Mouse (Mus musculus) heart, postnatal 4 days (tissue): ENCODE measurements at regions not wholly inside any gene's neighbourhood (a gene's known extent, or its start where the extent isn't known, plus 50 kb on each side); places are given as distances from the start of the nearest gene placed in this dataset.

Experiments used
- DNase-seq: peaks from one replicate; pipeline ENCODE4 v3.0.0; 2021

DNA sequence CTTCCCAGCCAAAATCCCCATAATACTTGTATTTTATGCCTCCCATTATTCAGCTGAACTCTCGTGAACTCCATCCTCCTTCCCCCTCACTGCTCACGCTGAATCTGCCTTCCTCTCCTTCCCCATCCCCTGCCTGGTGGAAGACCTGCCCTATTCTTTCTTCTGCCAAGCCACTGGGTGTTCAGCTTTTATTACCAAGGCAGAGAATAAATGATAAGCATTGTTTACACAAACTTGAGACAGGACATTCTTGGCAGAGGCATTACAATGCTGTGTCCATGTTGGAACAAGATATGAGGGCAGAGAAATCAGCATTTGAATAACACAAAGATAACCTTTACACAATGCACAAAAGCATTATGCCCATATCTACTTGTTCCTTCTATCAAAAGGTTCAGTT, 80.2 kb downstream of the Dhrs2 start:
- DNase-seq: no peak

- peak; percentile 20 for DNase-seq
These were observed 91.8 kb downstream of the Dhrs2 start for GRCm38 (mm10) chr14:55313615-55314014.

DNA sequence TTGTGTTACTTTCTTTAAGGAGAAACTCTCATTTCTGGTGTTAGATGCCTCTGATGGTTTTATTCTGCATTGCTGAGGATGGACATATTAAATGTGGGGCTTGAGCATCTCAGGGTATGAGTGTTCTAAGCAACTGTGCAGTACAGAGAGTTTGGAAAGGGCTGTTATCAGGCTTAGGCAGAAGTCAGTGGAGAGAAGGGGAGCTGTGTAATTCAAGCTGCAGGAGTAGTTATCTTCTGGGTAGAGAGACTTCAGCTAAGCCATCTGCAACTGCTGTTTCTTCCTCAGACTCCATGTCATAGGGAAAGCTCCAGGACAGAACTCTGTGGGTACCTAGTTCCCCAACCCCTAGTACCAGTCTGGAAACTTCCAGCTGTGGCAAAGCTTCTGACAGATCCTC, 102.1 kb downstream of the Dhrs2 start:
- DNase-seq: no peak

DNA sequence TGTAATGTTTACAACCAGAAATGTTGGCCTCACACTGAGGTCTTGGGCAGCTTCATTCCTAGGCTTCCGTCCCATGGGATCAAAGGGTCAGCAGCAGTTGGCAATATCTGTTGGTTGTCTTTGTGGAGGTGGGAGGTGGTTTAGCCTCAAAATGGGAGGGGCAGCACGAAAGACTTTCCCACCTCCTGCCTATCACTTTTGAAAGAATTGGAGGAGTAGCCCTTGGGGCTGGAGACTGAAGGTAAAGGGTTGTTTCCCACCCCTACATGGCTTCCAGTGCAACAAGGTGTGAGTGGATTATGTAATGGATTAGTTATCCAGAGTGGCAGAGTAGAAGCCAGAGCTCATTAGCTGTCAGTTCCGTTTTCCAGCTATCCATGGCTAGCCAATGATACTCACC, 102.5 kb downstream of the Dhrs2 start:
- no peak for DNase-seq

GRCm38 (mm10) chr14:55333812-55334211, 112.0 kb downstream of the Dhrs2 start:
- DNase-seq: no peak

DNA sequence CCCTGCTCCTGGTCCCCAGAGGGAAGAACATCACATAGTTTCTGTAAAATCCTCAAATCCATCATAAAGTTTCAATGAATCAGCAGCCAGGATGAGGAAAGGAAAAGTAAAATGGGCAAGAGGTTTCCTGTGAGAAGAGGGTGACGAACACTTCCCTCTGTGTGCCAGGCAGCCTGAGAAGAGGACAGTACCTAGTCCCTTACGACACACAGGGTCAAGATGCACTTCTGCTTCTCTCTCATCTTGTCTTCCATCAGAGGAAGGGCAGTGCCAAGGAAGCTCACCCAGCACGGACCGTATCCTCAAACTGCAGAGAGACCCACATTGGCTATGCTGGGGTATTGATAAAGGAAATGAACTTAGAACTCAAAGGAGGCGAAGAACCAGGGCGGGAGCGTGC, 112.5 kb downstream of the Dhrs2 start:
- DNase-seq: no peak

DNA sequence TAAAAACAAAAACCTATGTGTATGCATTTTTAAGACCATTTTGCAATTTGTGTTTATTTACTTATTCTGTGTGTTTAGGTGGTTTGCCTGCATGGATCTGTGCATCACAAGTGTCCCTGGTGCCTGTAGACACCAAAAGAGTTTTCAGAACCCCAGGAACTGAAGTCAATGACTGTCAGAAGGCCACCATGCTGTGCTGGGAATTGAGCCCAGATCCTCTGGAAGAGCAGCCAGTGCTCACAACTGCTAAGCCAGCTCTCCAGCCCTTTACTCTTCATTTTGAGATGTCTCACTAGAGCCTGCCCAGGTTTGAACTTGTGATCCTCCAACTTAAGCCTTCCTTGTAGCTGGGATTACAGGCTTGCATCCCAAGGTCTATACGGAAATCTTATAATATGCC, 113.8 kb downstream of the Dhrs2 start:
- no peak for DNase-seq

DNA sequence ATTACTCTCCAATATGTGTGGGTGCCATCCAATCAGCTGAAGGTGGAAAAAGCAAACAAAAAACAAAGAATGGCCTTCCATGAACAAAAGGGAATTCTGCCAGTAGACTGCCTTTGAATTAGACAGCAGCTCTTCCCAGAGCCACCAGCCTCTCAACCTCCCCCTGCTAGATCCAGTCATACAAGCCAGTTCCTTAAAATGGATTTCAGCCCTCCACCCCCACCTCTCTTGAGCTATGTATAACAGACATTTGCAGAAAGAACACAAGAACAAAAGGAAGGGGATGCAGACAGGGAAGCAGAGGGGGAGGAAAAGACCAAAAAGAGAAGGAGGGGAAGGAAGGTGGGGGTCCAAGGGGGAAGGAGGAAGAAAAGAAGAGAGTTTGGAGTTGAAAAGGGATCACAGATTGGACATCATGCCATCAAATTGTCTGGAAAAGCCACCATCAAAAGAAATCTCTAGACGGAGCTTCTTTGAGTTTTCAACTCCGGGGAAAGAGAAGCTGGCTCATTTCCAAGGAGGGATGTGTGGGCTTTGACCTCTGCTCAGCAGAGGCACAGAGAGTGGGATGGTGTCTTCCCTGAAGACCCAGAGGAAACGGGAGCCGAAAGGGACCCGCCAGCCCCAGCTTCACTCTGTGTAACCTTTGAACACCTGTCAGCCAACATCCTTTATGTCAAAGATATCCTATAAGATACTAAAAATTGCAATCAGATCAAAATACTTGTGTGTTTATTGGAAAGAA, 114.8 kb downstream of the Dhrs2 start:
- DNase-seq: no peak

DNA sequence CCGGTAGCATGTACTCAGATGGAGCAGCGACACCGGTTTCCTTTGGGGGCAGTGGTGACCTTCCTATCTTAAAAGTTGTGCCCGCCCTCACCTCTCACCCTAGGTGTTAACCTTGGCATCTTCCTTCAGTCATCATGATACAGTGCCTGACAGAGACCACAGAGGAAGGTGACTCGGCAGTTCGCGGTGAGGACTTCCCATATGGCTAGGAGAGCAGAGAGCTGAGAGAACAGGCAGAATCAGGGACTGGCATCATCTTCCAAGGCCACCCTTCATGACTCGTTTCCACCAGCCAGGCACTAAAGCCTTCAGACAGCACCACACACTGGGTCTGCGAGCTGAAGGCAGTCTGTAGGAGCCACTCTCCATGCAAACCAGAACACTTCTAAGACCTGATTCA, 116.2 kb downstream of the Dhrs2 start:
- no peak for DNase-seq

- no peak for DNase-seq
These were observed 116.7 kb downstream of the Dhrs2 start for GRCm38 (mm10) chr14:55338500-55338899.

DNA sequence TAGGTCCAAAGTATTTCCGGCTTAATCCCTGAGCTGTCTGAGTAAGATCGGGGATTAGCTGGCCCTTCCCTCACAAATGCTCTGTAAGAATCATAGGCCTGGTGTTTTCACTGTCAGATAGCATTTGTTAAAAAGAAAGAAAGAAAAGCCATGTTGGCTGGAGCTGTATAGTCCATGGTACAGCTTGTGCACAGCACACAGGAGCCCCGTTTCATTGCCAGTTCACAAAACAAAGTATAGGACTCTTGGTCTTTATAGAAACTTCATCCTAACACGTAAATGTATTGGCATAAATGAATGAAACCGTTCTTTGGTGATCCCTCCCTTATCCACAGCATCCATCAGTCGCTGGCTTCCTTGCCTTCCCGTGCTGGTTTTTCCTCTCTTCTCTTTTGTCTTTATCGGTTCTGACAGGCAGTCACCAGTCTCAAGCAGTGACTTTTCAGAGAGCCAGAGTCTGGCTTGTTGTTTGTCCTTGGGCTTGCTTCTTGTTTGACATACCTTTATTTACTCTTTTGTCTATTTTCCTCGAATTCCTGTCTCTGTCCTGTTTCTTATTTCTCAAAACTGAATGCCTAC, 117.3 kb downstream of the Dhrs2 start:
- DNase-seq: no peak

DNA sequence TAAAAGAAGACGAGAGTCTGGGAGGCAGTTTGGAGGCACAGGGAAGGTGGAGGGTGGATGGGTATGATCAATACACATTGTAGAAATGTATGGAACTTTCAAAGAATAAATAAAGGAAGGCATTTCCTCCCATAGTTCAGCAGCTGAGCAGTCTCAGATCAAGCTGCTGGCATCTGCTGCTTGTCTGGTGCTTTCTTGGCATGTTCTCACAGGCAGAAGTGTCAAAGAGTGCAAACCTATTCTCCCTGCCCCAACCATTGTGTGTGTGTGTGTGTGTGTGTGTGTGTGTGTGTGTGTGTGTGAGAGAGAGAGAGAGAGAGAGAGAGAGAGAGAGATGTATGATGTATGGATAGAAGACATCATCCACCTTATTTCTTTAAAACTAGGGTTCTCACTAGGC, 121.5 kb downstream of the Dhrs2 start:
- no peak for DNase-seq

DNA sequence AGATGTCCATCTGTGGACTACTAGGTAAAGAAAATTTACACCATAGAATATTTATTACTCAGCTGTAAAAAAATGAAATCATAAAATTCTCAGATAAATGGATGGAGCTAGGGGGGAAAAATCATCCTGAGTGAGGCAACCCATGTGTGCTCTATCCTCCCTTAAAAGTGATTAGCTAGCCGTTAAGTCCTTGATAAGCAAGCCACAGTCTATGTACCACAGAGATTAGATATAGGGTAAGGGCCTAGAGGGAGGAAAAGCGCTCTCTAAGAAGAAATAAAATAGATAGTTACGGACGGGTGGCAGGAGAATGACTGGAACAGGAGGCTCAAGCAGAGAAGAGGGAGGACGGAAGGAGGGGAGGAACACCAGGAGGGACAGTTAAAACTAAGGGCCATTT, 122.1 kb downstream of the Dhrs2 start:
- no peak for DNase-seq

DNA sequence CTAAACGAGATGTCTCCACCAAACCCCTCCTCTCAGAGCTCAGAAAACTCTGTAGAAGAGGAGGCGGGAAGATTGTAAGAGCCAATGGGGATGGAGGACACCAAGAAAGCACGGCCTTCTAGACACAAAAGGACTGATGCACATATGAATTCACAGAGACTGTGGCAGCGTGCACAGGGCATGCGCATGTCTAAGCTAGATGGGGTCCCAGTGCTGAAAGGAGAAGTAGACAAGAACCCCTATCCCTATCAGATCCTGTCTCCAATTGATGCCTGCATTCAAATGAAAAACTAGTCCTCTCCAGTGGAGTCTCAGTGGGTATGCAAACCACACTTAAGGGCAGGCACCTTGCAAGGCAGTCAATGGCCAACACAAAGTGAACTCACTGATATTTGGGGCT, 123.3 kb downstream of the Dhrs2 start:
- DNase-seq: no peak

GRCm38 (mm10) chr14:55348098-55348497, 126.3 kb downstream of the Dhrs2 start:
- DNase-seq: peak; percentile 16

- DNase-seq: no peak
These were observed 121.3 kb upstream of the Dhrs4 start for GRCm38 (mm10) chr14:55357258-55357657.

- DNase-seq: no peak
These were observed 120.1 kb upstream of the Dhrs4 start for GRCm38 (mm10) chr14:55358429-55358828.

DNA sequence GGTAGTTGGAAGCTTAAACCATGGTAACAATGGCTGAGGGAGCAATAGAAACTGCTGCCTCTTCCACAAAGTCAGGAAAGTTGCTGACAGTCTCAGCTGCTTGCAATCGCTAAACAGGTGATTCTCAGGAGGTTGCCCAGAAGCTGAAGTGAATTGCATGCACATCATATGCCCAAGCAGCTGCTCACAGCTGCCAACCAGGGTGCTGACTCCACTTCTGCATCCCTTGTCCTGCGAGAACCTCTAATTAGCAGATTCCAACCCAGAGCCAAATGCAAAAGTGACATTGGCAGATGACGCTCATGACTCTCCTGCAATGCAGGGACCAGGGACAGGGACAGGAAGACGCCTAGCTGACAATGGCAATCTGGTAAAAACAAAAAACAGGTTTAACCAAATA, 116.2 kb upstream of the Dhrs4 start:
- DNase-seq: no peak

GRCm38 (mm10) chr14:55362757-55363156, 115.8 kb upstream of the Dhrs4 start:
- no peak for DNase-seq

DNA sequence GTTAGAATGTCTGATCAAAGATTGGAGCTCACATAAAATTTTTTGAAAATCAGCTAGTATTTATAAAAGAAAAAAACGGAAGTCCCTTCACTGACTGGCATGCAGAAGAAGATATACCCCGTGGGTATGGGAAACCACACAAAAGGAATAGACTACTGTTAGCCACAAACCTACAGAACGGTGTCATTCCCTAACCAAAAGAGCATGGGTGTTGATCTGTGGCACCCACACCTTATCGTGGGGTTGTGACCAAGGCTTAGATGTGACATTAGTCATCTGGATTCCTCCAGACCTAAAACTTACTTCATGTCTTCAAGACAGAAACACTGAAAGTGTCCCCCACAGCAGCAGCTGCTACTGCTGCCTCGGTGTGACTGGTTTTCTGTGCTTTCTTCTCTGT, 108.2 kb upstream of the Dhrs4 start:
- no peak for DNase-seq

DNA sequence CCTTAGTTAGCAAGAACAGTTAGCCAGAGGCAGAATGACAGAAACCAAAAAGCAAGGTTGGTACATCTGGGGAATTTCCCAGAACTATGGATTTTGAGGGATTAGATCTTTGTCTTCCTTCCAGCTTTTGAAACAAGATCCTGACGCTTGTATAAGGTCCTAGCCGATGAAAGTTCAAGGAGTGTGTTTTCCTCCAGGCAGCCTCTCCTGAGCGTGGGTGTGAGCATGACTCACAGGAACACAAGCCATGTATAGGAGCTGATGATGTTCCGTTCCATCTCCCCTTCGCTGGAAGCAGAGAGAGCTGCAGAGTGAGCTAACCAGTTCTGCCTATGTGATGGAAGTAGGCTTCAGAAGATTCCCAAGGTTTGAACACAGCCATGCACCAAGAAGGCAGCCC, 105.6 kb upstream of the Dhrs4 start:
- DNase-seq: no peak

DNA sequence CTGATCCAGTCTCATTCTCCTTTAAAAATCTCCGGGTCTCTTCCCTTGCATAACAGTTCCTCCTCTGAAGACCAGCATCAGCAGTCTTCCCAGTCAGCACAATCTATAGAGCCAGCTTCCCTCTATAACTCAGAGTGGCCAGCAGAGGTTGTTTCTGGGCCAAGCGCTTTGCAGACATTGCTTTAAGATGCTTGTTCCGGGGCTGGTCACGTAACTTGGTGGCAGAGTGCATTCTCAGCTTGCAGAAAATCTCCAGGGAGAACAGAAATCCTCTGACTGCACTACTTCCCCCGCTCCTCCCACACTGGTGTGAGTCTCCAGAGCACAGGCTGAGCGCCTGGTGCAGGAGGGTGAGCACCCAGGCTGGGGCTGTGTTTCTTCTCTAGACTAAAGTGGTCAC, 91.8 kb upstream of the Dhrs4 start:
- peak; percentile 31 for DNase-seq

GRCm38 (mm10) chr14:55387378-55387777, 91.2 kb upstream of the Dhrs4 start:
- DNase-seq: peak; percentile 54

DNA sequence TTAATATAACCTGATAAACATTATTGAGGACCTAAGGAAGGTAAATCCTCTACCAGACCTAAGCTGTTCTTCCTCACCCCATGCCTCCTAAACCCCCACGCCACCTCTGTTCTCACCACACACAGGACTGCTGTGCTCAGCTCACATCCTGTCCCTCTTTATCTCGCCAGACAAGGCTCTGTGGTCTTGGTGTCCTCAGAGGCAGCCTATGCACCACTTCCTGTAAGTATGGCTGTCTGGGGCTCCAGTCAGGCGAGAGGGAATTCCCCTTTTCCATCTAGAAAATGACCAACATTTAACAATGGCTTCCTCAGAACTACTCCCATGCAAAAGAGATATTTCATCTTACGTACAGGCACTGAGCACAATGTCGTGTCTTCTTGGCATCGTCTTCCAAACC, 86.2 kb upstream of the Dhrs4 start:
- DNase-seq: no peak

GRCm38 (mm10) chr14:55406146-55406545, 72.4 kb upstream of the Dhrs4 start:
- DNase-seq: no peak
